Mouse (Mus musculus): ENCODE results near the gene Dvl2. TPM values are rescaled to one million over a fixed set of nuclear protein-coding genes. Genes with fewer than 3 reads are reported as not detected.

Dvl2 gene
- polyA plus RNA-seq, 1 experiment from 2014 or later, result 28.7 TPM

DNA sequence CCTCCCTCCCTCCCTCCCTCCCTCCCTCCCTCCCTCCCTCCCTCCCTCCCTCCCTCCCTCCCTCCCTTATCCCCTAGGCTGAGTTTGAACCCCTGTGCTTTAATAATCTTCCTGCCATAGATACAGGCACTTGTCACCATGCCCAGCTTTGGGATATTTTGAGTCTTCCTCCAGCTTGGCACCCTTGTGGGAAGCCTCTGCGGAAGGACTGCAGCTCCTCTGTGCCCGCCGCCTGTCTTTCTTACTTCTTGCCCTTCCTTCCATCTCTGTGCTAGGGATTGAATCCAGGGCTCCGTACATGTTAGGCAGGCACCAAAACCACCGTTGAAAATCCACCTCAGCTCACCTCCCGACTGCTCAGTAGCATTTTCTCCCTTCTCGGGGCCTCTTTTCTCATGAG is 39.8 kb downstream of the Dvl2 start:
- Histone ChIP-seq H3K27me3 (no peaks in the 10 kb centered on the region), H3K4me3 (no peak overlapping the region), H3K9me3 (no peaks in the 10 kb centered on the region), H3K4me1 (replicated peaks) (no peaks in the 10 kb centered on the region), H3K4me2 (no peak overlapping the region), H3K27ac (replicated peaks) (no peak overlapping the region), H3K36me3 (peaks cover 50% of the 10 kb centered on the region), H3K9ac (no peak overlapping the region)
- ATAC-seq (ENCODE audit: low FRiP score, low read depth), result no peak
- 92% methylated on average over 7 of the region's 7 CpGs for whole genome bisulfite sequencing

DNA sequence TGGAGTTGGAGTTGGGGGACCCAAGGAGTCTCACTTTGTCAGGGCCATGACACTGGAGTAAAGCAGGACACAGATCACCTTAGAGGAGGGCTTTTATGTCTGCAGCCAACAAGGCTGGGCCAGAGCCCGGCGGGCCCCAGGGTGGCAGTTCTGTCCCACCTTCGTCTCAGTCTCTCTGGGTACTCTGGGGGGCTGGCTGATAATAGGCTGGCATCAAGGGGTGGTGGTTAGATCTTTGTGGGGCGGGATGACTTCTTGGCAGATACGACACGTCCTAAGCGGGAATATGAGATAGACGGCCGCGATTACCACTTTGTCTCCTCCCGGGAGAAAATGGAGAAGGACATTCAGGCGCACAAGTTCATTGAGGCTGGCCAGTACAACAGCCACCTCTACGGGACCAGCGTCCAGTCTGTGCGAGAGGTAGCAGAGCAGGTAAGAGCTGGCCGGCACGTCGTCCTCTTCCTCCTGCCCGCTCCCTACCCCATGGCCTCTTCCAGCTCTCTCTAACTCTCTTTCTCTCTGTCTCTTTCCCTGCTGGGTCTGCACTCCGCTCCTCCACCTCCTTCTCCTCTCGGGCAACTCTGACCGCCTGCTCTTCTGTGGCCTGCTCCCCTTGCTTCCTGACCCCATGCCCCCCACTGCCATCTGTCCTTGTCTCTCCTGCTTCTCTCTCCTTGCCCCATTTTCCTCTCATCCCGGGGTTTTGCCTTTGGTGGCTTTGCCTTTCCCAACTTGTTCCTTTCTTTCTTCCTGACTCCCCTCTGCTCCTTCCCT is 42.1 kb downstream of the Dvl2 start:
- no peak for ATAC-seq (ENCODE audit: low FRiP score, low read depth)

DNA sequence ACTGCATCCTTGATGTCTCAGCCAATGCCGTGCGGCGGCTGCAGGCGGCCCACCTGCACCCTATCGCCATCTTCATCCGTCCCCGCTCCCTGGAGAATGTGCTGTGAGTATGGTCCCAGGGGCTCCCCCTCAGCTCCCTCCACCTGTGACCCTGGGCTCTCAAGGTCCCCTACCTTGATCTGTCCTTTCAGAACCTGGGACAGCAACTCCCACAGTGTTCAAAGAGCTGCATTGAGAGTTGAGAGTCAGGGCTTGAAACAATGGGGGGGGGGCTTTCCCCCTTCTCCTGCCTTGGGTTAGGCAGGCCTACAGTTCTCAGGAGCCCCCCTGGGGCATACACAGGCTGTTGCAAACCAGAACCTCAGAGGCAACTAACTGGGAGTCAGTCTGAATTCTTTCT is 43.3 kb downstream of the Dvl2 start:
- H3K36me3 ChIP-seq, result peaks cover 53% of the 10 kb centered on the region
- no peak overlapping the region for H3K9ac ChIP-seq
- H3K27me3 ChIP-seq, result no peaks in the 10 kb centered on the region
- H3K9me3 ChIP-seq, result no peaks in the 10 kb centered on the region
- H3K4me2 ChIP-seq, result no peak overlapping the region
- no peak overlapping the region for H3K4me3 ChIP-seq
- H3K27ac ChIP-seq (replicated peaks), result no peak overlapping the region
- 75% methylated on average over 7 of the region's 7 CpGs for WGBS
- ATAC-seq (ENCODE audit: low FRiP score, low read depth), result no peak
- H3K4me1 ChIP-seq (replicated peaks), result no peaks in the 10 kb centered on the region

More for the DNA sequence above, 42.1 kb downstream of the Dvl2 start:
- Histone ChIP-seq H3K36me3 (peaks cover 57% of the 10 kb centered on the region), H3K27ac (replicated peaks) (no peak overlapping the region), H3K9ac (no peak overlapping the region), H3K4me3 (no peak overlapping the region), H3K4me2 (no peak overlapping the region), H3K4me1 (replicated peaks) (no peaks in the 10 kb centered on the region), H3K27me3 (no peaks in the 10 kb centered on the region), H3K9me3 (no peaks in the 10 kb centered on the region)
- 86% methylated on average over 23 of the region's 23 CpGs for WGBS

DNA sequence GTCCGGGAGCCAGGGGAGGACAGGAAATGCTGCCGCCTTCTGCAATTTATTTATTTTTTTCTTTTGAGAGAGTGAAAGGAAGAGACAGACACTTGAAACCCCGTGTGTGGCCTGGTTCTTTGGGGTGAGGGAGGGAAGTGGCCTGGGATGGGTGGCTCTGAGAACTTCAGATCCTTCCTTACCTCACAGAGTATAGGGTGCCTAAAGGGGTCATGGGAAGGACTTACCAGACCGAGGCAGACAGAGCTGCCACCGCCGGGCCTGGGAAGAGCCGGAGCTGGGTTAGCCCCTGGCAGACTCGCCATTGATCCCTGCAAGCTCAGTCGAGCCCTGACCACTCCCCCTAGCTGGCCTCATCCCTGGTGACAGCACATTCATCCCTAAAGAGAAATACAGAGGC is 45.0 kb downstream of the Dvl2 start:
- Histone ChIP-seq H3K4me2 (no peak overlapping the region), H3K27ac (replicated peaks) (no peak overlapping the region), H3K27me3 (no peaks in the 10 kb centered on the region), H3K36me3 (peaks cover 44% of the 10 kb centered on the region), H3K9ac (no peak overlapping the region), H3K4me3 (no peak overlapping the region), H3K9me3 (no peaks in the 10 kb centered on the region), H3K4me1 (replicated peaks) (no peaks in the 10 kb centered on the region)
- 33% methylated on average over 9 of the region's 9 CpGs for WGBS
- ATAC-seq (ENCODE audit: low FRiP score, low read depth), result no peak

DNA sequence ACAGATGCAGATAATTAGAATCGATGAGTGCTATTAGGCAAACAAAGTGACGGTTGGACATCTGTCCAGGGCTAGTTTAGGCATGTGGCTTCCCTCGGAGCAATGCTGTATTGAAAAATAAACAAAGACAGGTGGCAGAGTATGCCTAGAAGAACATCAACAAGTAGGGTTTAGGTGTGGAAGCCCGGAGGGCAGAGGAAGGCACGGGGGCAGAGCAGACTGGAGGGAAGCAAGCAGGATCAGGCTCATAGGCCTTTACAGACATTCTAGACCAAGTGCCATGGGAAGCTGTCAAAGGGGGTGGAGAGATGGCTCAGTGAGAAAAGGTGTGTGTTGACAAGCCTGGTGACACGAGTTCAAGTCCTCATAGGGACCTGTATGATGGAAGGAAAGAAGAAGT is 49.0 kb downstream of the Dvl2 start:
- Histone ChIP-seq H3K36me3 (peaks cover 14% of the 10 kb centered on the region), H3K27ac (replicated peaks) (no peak overlapping the region), H3K4me2 (no peak overlapping the region), H3K27me3 (no peaks in the 10 kb centered on the region), H3K9ac (no peak overlapping the region), H3K4me3 (no peak overlapping the region), H3K4me1 (replicated peaks) (no peaks in the 10 kb centered on the region), H3K9me3 (no peaks in the 10 kb centered on the region)
- 68% methylated on average over 6 of the region's 6 CpGs for WGBS
- no peak for ATAC-seq (ENCODE audit: low FRiP score, low read depth)

DNA sequence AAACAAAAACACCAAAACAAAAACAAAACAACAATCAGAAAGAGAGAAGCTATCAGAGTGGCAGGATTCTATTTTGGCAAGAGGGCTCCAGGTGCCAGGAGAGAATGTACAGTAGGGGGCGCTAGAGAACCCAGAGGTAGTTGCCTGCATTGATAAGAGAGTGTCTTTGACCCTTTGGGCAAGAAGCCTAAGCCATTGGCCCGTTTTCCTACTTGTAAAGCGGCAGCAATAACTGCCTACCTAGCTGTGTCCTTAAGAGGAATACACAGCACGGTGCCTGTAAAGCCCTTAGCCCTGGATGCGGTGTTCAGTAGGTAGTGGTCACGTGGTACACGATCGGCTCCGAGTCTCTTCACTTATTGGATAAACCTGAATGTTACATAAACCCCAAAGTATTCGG is 49.4 kb downstream of the Dvl2 start:
- Histone ChIP-seq H3K4me3 (no peak overlapping the region), H3K4me1 (replicated peaks) (no peaks in the 10 kb centered on the region), H3K4me2 (no peak overlapping the region), H3K9ac (no peak overlapping the region), H3K27ac (replicated peaks) (no peak overlapping the region), H3K27me3 (no peaks in the 10 kb centered on the region), H3K9me3 (no peaks in the 10 kb centered on the region), H3K36me3 (peaks cover 10% of the 10 kb centered on the region; the same call in 1 of the 2 replicates)
- 67% methylated on average over 10 of the region's 10 CpGs for WGBS
- no peak for ATAC-seq (ENCODE audit: low FRiP score, low read depth)

DNA sequence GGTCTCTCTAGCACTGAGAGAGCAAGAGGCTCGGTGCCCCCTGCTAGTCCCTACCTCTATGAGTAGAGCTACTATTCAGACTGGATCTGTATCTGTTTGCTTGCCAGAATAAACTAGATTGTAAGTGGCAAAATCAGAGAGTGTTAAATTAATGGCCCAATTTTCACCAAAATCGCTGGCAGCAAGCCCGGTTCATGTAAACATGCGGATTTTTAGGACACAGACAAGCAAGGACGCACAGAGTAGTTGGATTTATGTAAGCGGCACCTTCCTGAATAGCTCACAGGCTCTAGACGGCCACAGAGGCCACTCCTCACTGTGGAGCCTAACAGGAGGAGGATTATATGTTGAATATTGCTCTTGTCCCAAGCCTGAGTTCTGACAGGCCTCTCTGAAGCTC is 52.8 kb downstream of the Dvl2 start:
- no peak for ATAC-seq (ENCODE audit: low FRiP score, low read depth)
- WGBS, result 76% methylated on average over 7 of the region's 7 CpGs
- Histone ChIP-seq H3K4me1 (replicated peaks) (peaks cover 4% of the 10 kb centered on the region), H3K27me3 (no peaks in the 10 kb centered on the region), H3K9ac (no peak overlapping the region), H3K4me2 (no peak overlapping the region), H3K9me3 (no peaks in the 10 kb centered on the region), H3K27ac (replicated peaks) (no peak overlapping the region), H3K4me3 (no peak overlapping the region), H3K36me3 (no peaks in the 10 kb centered on the region)

DNA sequence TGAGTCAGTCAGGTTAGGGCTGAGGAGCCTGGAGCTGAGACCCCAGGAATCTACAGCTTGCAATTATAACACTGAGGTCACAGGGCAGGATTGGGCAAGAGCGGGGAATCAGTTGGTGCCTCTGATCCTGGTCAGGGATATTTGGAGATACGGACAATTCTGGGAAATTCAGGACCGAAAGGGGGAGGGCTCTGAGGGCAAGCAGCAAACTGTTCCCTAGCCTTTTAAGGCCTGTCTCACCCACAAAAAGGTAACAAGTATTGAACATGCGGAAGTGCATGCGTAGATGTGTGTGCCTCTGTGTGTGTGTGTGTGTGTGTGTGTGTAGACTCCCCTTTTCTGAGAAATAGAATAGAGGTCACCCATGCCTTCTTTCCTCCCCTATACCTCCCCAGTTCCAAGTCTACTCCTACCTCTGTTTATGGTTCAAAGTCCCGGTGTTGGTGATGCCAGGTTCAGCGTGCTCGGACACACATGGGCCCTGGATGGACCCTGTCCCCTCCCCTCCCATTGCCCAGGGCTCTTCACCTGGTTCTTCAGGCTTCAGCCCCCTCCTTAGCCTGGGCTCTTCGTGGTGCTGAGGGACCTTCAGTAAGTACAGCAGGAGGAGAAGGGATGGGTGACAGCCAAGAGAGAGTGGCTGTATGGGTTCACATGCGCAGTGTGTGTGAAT is 53.6 kb downstream of the Dvl2 start, which contains the start of gene Asgr1:
Gene Asgr1, plus strand, starts transcription at position 188 of the 673 bp plus-strand sequence.
- H3K27me3 ChIP-seq, result no peaks in the 10 kb centered on the region
- no peak within 1 kb of the TSS for H3K4me3 ChIP-seq
- no peak within 1 kb of the TSS for H3K9ac ChIP-seq
- WGBS, result 85% methylated on average over 10 of the region's 10 CpGs
- H3K9me3 ChIP-seq, result no peaks in the 10 kb centered on the region
- H3K4me2 ChIP-seq, result no peak within 1 kb of the TSS
- no peak within 1 kb of the TSS for H3K27ac ChIP-seq (replicated peaks)
- no peaks in the 10 kb centered on the region for H3K36me3 ChIP-seq
- peaks cover 4% of the 10 kb centered on the region for H3K4me1 ChIP-seq (replicated peaks)
- ATAC-seq (ENCODE audit: low FRiP score, low read depth), result no peak

DNA sequence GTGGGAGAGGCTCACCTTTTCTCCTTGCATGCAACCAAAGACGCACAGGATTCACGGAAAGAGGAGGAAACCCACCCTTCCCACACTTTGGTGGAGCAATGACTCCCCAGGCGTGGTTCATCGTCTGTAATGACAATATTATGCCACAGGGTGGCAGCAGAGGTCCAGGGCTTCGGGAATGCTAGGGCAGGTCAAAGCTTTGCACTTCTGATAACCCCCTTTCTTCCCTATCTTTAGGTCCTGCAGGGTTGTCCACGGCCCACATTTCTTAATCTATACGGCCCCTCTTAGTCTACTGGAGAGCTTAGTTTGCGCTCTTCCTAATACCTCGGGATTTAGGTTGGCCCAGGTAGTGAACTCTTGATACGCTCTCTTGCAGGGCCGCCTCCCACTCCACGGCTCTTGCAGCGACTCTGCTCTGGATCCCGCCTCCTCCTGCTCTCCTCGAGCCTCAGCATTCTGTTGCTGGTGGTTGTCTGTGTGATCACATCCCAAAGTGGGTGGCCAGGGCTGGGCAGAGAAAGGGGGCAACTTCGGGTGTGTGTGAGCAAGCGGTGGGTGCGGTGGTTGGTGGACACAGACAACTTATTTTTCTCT is 55.3 kb downstream of the Dvl2 start:
- Histone ChIP-seq H3K36me3 (no peaks in the 10 kb centered on the region), H3K4me1 (replicated peaks) (peaks cover 4% of the 10 kb centered on the region), H3K27me3 (no peaks in the 10 kb centered on the region), H3K27ac (replicated peaks) (no peak overlapping the region), H3K9me3 (no peaks in the 10 kb centered on the region), H3K9ac (no peak overlapping the region), H3K4me2 (peak overlapping the region; percentile 29), H3K4me3 (no peak overlapping the region)
- ATAC-seq (ENCODE audit: low FRiP score, low read depth), result peak; percentile 54; the same call in 1 of the 2 replicates
- 29% methylated on average over 17 of the region's 18 CpGs for WGBS

DNA sequence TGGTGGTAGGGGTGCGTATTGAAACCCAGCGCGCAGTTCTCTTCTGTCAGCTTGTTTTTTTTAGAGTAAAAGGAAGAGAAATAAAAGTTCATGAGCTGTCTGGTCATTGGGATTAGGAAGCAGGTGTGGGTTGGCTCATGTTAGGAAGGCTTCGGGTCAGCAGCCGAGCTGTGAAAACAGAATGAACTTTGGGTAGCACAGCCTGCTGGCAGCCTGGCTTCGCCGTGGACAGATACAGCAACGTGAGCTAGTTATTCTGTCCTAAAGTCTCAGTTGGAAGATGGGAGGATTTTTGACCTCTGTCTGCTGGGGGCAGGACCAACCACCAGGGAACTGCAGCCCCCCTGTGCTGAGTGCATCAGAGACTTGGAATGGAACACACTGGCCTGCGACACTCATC is 57.4 kb downstream of the Dvl2 start:
- H3K4me1 ChIP-seq (replicated peaks), result peaks cover 4% of the 10 kb centered on the region
- ATAC-seq (ENCODE audit: low FRiP score, low read depth), result no peak

DNA sequence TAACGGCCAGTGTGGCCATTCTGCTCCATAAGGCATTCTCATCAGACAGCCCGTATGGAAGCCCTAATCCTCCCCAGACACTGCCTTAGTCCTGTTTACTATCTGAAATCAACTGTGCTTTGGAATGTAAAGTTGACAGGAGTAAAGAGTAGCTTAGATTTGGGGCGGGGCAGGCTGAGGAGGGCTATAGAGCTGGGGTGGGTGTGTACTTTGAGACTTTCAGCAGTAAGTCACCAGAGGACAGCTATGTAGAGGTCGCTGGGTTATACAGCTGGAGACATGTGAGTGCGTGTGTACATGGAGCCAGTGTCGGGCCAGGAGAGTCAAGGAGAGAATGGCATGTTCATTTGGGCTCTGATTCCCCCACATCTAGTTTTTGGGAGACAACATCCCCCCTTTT is 59.5 kb downstream of the Dvl2 start:
- Histone ChIP-seq H3K27ac (replicated peaks) (no peak overlapping the region), H3K27me3 (no peaks in the 10 kb centered on the region), H3K9me3 (no peaks in the 10 kb centered on the region), H3K9ac (no peak overlapping the region), H3K36me3 (no peaks in the 10 kb centered on the region), H3K4me1 (replicated peaks) (peaks cover 4% of the 10 kb centered on the region), H3K4me3 (no peak overlapping the region), H3K4me2 (no peak overlapping the region)
- no peak for ATAC-seq (ENCODE audit: low FRiP score, low read depth)
- WGBS, result 73% methylated on average over 6 of the region's 6 CpGs

More for the DNA sequence above, 57.4 kb downstream of the Dvl2 start:
- no peak overlapping the region for H3K4me3 ChIP-seq
- no peak overlapping the region for H3K4me2 ChIP-seq
- no peaks in the 10 kb centered on the region for H3K27me3 ChIP-seq
- H3K9me3 ChIP-seq, result no peaks in the 10 kb centered on the region
- H3K9ac ChIP-seq, result no peak overlapping the region
- WGBS, result 79% methylated on average over 9 of the region's 9 CpGs
- H3K36me3 ChIP-seq, result no peaks in the 10 kb centered on the region
- no peak overlapping the region for H3K27ac ChIP-seq (replicated peaks)

Data from hindbrain, embryonic 15.5 days (tissue).